Mouse (Mus musculus): Measurements from ENCODE around the gene Tmem120a.

Tmem120a gene

GRCm38 (mm10) chr5:135707855-135708254 is 36.4 kb downstream of the Tmem120a start:
- DNase-seq (ENCODE audit: low read depth) = peak; percentile 90

- no peak for DNase-seq (ENCODE audit: low read depth)
Measured at GRCm38 (mm10) chr5:135707039-135707438, 37.2 kb downstream of the Tmem120a start.

- no peak for DNase-seq (ENCODE audit: low read depth)
Measured at GRCm38 (mm10) chr5:135705383-135705782, 38.9 kb downstream of the Tmem120a start.

- DNase-seq (ENCODE audit: low read depth) = no peak
Measured at GRCm38 (mm10) chr5:135703431-135703830, 40.8 kb downstream of the Tmem120a start.

DNA sequence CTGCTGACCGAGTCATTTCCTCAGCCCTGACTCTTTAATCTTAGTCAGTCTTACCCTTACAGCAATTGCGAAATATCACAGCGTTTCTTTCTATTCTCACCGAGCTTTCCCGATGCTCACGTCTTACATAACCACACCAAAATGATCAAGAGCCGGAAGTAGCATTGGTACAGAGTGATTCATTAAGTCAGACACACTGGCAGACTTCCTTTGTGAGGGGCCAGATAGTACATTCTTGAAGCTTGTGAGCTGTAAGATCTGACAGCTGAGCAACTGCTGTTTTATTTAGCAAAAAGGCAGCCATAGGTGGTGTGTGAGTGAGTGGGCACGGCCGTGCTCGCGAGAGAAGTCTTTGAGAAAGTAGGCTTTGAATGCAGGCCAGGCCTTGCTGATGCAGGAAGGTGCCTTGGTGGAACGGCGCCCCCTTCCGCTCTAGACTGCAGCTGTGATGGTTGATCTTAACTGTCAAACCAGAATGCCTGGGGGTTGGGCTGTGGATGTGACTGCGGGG is 41.5 kb downstream of the Tmem120a start:
- peak; percentile 99 for DNase-seq (ENCODE audit: low read depth)

- DNase-seq (ENCODE audit: low read depth) = no peak
Measured at GRCm38 (mm10) chr5:135702190-135702589, 42.1 kb downstream of the Tmem120a start.

DNA sequence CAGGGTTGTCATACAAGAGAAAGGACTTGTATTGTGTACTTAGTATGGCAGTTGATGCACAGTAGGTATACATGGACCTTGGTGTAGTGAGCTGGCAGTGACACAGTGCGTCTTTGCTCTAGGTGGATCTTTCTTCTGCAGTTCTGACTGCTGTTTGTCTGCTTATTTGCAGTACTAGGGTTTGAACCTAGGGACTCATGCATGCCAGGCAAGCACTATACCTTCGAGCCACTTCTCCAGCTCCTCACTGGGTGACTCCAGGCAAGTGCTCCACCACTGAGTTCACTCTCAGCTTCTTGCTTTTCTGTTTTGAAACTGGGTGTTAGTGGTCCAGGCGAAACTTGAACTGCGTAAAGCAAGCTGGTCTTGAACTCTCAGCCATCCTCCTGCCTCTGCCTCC is 42.6 kb downstream of the Tmem120a start:
- no peak for DNase-seq (ENCODE audit: low read depth)

DNA sequence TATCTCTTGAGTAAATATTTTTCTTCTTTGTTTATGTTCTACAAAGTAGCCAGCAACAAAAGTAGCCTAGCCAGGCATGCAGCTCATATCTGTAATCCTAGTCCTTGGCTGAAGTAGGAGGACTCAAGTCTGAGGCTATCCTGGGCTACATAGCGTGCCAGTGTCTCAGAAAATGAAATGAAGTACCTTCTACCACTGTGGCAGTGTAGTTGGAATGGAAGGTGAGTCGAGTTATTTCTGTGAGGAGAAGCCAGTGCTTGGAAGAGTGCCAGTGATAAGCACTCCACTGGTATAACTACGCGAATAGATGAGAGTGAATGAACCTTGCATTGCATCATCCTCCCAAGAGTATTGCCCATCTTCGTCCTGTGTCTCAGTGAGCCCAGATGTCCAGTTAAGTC is 46.5 kb downstream of the Tmem120a start:
- DNase-seq (ENCODE audit: low read depth) = no peak

DNA sequence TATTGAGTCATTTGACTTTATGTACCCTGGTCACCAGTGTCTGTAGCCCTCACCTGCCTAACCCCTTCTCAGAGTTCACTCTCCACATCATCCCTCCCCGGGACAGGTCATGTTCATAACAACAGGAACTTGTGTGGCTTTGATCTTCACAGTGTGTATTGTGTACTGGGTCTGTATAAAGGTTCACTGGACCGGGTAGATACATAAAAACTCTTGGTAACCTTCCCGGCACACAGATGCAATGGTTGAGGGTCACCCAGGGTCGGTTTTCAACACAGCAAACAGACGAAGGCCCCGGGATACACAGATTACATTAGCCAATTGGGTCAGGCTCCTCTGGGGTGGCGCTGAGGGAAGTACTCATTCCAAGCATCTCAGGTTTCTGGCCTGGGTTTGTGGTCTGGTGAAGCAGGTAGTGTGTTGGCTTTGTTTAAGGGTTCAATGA is 48.9 kb downstream of the Tmem120a start:
- no peak for DNase-seq (ENCODE audit: low read depth)

DNA sequence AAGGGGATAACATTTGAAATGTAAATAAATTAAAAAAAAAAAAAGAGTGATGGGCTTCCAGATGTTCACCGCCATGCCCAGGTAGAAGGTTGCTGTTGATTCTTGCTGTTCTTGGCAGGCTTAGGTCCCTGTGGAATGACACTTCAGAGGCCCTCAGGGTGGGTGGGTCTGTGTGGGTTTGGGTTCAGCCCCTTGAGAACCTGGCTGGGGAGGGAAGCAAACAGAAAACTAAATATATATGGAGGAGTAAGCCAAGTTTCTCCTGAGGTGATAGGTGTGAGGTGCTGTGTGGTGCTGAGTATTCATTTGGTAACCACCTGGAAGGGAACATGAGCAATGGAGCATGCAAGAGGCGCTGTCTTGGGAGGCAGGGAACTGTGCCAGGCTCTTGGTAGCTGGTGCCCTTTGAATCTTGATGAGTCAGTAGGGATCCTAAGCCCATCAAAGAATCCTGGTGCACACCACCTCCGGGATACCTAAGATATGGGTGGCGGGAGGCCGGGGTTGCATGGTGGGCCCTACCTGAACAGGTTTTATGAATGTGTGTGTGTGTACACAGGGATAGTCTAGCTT is 50.9 kb downstream of the Tmem120a start:
- DNase-seq (ENCODE audit: low read depth) = no peak

DNA sequence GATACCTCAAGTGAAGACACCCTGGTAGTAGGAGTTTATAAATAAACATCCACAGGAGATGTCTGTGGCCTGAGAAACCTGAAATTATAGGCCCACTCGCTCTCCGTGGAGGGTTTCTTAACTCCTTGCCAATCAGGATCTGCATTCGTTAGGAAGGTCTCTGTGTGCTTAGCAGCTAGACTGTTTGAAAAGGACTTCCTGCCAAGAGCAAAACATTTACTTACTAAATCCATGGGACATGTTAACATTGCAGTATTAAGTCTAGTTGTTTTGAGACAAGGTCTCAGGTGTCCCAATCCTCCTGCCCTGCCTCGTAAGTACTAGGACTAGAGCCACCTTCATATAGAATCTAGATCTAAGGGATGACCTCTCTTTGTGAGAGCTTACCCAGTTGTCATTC is 53.0 kb downstream of the Tmem120a start:
- no peak for DNase-seq (ENCODE audit: low read depth)

GRCm38 (mm10) chr5:135690401-135690800 is 53.8 kb downstream of the Tmem120a start:
- DNase-seq (ENCODE audit: low read depth) = no peak
